Comparison of ENCODE assay signal across 21 mouse cellular contexts in genomic region chr14:46410557-46411120, GRCm38 (mm10). TPM values are rescaled to one million over a fixed set of nuclear protein-coding genes. Genes with fewer than 3 reads are reported as not detected.
"Had no signal": no experiment of that assay in that cellular context is flagged by ENCODE, and none has a peak within 500 bp of the region (broad histone marks: within the 10 kb centered on the region; RNA-seq: fewer than 3 reads in every experiment).

No protein-coding gene starts in this region.

- H3K36me3 ChIP-seq: liver, embryonic 13.5 days; midbrain, embryonic 12.5 days; midbrain, embryonic 15.5 days; neural tube, embryonic 12.5 days; stomach, embryonic 15.5 days had no signal

- DNase-seq: kidney, postnatal 36 days; layer of hippocampus, postnatal 36 days; liver, embryonic 13.5 days; lung, embryonic 14.5 days; retina, postnatal 1 day; right cerebral cortex, postnatal 25 days; spleen, adult 18-20 months; thymus, postnatal 25 days had no signal

- H3K4me2 ChIP-seq: liver, embryonic 13.5 days; lung, embryonic 14.5 days; midbrain, embryonic 12.5 days; midbrain, embryonic 15.5 days; neural tube, embryonic 12.5 days; stomach, embryonic 15.5 days had no signal

- H3K27ac ChIP-seq: kidney, postnatal 0 days; left cerebral cortex, adult 2 months; liver, embryonic 13.5 days; macrophage; midbrain, embryonic 12.5 days; midbrain, embryonic 15.5 days; neural tube, embryonic 12.5 days; stomach, embryonic 15.5 days had no signal

- H3K9me3 ChIP-seq: liver, embryonic 13.5 days; midbrain, embryonic 12.5 days; midbrain, embryonic 15.5 days; neural tube, embryonic 12.5 days; stomach, embryonic 15.5 days had no signal

- H3K27me3 ChIP-seq: liver, embryonic 13.5 days; midbrain, embryonic 12.5 days; midbrain, embryonic 15.5 days; neural tube, embryonic 12.5 days; stomach, embryonic 15.5 days had no signal

- H3K9ac ChIP-seq: liver, embryonic 13.5 days; lung, embryonic 14.5 days; midbrain, embryonic 12.5 days; midbrain, embryonic 15.5 days; neural tube, embryonic 12.5 days; stomach, embryonic 15.5 days had no signal

- H3K4me3 ChIP-seq: left cerebral cortex, adult 2 months; liver, embryonic 13.5 days; midbrain, embryonic 12.5 days; midbrain, embryonic 15.5 days; neural tube, embryonic 12.5 days; stomach, embryonic 15.5 days had no signal

- H3K4me1 ChIP-seq: midbrain, embryonic 12.5 days; midbrain, embryonic 15.5 days; neural tube, embryonic 12.5 days; stomach, embryonic 15.5 days had no signal

- ATAC-seq: lung, postnatal 0 days; midbrain, embryonic 15.5 days had no signal

RNA-seq across cellular contexts. Expression of gene Bmp4, which starts 20.2 kb away (rescaled TPM):
- polyA plus RNA-seq: macrophage had no signal

RNA-seq across cellular contexts. Expression of gene Gm15217, which starts 31.4 kb away (rescaled TPM):
- polyA plus RNA-seq: kidney, embryonic 14.5 days; limb, embryonic 11.5 days; limb, embryonic 14.5 days; liver, embryonic 13.5 days; liver, embryonic 16.5 days; macrophage; midbrain, embryonic 12.5 days; midbrain, embryonic 15.5 days; neural tube, embryonic 12.5 days; thymus, postnatal 0 days had no signal
